Mouse (Mus musculus) liver, embryonic 11.5 days (tissue): ENCODE measurements around the gene Zfp819. TPM values are rescaled to one million over a fixed set of nuclear protein-coding genes. Genes with fewer than 3 reads are reported as not detected.

ENCODE experiments used
- ATAC-seq: fragments of 200-750 bp; cut with Nextera tagmentation; replicated peaks from 2 replicates; pipeline ENCODE4 v1.8.0; 2017; ENCODE audit warnings: moderate number of reproducible peaks, mild to moderate bottlenecking, moderate TSS enrichment, moderate library complexity; ENCODE audit not compliant: low FRiP score
- DNase-seq: peaks from one replicate; pipeline ENCODE4 v3.0.0-alpha.2; 2017; ENCODE audit warnings: low spot score
- H3K27ac ChIP-seq: fragments of 300-500 bp; sonication (generic); 2 replicates; pipeline ENCODE4 v1.5.1; 2014; ENCODE audit warnings: mild to moderate bottlenecking, low read depth, low read length, control low read depth
- H3K27me3 ChIP-seq: fragments of 300-500 bp; sonication (generic); replicated peaks from 2 replicates; pipeline ENCODE4 v1.6.1; 2014; ENCODE audit warnings: low read length, mixed read lengths; ENCODE audit not compliant: control insufficient read depth, insufficient read depth
- H3K36me3 ChIP-seq: fragments of 300-500 bp; sonication (generic); 2 replicates; pipeline ENCODE4 v1.6.1; 2014; ENCODE audit warnings: mild to moderate bottlenecking, low read length, moderate library complexity, mixed read lengths; ENCODE audit not compliant: control insufficient read depth, insufficient read depth
- H3K4me1 ChIP-seq: fragments of 300-500 bp; sonication (generic); replicated peaks from 2 replicates; pipeline ENCODE4 v1.6.1; 2014; ENCODE audit warnings: low read length, mixed read lengths; ENCODE audit not compliant: control insufficient read depth, insufficient read depth
- H3K4me2 ChIP-seq: fragments of 300-500 bp; sonication (generic); 2 replicates; pipeline ENCODE4 v1.6.1; 2014; ENCODE audit warnings: mild to moderate bottlenecking, control low read depth, moderate library complexity
- H3K4me3 ChIP-seq: fragments of 300-500 bp; sonication (generic); 2 replicates; pipeline ENCODE4 v1.5.1; 2014; ENCODE audit warnings: low read depth, low read length, control low read depth
- H3K9ac ChIP-seq: fragments of 300-500 bp; sonication (generic); 2 replicates; pipeline ENCODE4 v1.6.1; 2014; ENCODE audit warnings: low read depth, low read length, control low read depth
- H3K9me3 ChIP-seq: fragments of 300-500 bp; sonication (generic); 2 replicates; pipeline ENCODE4 v1.6.1; 2016; ENCODE audit warnings: low read length, inconsistent platforms, mixed read lengths; ENCODE audit not compliant: control insufficient read depth
- WGBS: fragments of 180-500 bp; shearing (Covaris S2); extraction: QIAGEN DNeasy Blood & Tissue Kit; methylation state at CpG from one replicate; pipeline ENCODE4 v1.1.7; 2014; 5-methylcytosine and 5-hydroxymethylcytosine counted together
- polyA plus RNA-seq: library from polyadenylated mRNA; unstranded; fragments of >200 nt; fragmentation: Nextera tagmentation; extraction: Ambion mirVana; gene quantifications from 2 replicates; pipeline ENCODE4 v1.2.1, GENCODE M21; 2014

Gene Zfp819
- polyA plus RNA-seq, 1 experiment from 2014 or later = 0.07 TPM

DNA sequence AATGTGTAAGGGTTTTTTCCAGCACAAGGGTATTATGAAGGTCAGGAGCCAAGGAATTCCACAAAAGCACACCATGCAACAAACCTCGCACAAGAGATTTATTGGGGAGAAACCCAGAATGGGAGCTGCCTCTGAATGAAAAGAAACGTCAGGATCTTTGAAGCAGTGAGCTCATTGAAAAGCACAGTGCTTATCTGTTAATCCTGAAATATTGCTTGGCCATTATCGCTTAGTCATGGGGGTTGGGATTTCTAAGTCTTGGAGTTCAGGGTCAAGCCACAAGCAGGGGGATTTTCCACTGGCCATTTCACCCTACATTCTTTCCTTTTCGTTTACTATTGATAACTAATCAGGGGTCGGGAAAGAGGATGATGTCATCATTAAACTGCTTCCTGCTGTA is 5.1 kb upstream of the Zfp819 start:
- Histone ChIP-seq H3K4me1 (no peaks in the 10 kb centered on the region), H3K4me3 (no peak overlapping the region), H3K9me3 (no peaks in the 10 kb centered on the region), H3K4me2 (no peak overlapping the region), H3K9ac (no peak overlapping the region), H3K27ac (no peak overlapping the region), H3K36me3 (no peaks in the 10 kb centered on the region), H3K27me3 (no peaks in the 10 kb centered on the region)
- 28% methylated on average over 5 of the region's 5 CpGs for WGBS
- DNase-seq (no peak), ATAC-seq (no peak)

GRCm38 (mm10) chr7:43607743-43608287 is 846 bp downstream of the Zfp819 start:
- H3K27ac ChIP-seq = no peak overlapping the region
- H3K4me3 ChIP-seq = no peak overlapping the region
- no peak overlapping the region for H3K9ac ChIP-seq
- DNase-seq (no peak), ATAC-seq (no peak)
- H3K36me3 ChIP-seq = no peaks in the 10 kb centered on the region
- H3K9me3 ChIP-seq = no peaks in the 10 kb centered on the region
- no peaks in the 10 kb centered on the region for H3K27me3 ChIP-seq
- 41% methylated on average over 5 of the region's 5 CpGs for WGBS
- no peak overlapping the region; the same call in 1 of the 2 replicates for H3K4me2 ChIP-seq
- H3K4me1 ChIP-seq = peaks cover 3% of the 10 kb centered on the region; the same call in 1 of the 2 replicates

DNA sequence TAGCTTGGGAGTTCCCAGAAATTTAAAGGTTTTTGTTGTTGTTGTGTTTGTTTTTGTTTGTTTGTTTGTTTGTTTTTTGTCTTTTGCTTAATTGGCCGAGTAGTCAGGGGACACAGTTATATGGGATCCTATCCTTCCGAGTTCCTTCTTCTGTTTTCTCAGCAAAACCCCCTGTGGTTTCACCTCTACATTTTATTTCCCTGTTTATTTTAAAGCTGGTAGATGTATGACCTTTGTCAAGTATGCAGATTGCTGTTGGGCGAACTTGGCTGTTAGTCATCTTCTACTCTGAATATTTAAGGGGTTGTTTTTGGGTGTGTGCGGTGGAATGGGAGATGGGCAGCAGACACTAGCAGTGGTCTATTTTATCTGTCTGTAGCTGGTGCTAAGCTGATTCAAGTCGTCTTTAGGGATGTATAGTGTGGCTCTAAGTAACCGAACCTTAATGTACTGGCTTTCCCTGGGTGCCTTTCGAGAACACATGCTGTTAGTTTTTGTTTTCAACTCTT is 1.4 kb downstream of the Zfp819 start:
- ATAC-seq (no peak), DNase-seq (no peak)
- no peak overlapping the region for H3K4me3 ChIP-seq
- no peak overlapping the region for H3K27ac ChIP-seq
- H3K9me3 ChIP-seq = no peaks in the 10 kb centered on the region
- no peaks in the 10 kb centered on the region for H3K36me3 ChIP-seq
- H3K27me3 ChIP-seq = no peaks in the 10 kb centered on the region
- H3K4me2 ChIP-seq = no peak overlapping the region
- WGBS = 69% methylated on average over 7 of the region's 7 CpGs
- H3K9ac ChIP-seq = no peak overlapping the region
- H3K4me1 ChIP-seq = peaks cover 3% of the 10 kb centered on the region; the same call in 1 of the 2 replicates

DNA sequence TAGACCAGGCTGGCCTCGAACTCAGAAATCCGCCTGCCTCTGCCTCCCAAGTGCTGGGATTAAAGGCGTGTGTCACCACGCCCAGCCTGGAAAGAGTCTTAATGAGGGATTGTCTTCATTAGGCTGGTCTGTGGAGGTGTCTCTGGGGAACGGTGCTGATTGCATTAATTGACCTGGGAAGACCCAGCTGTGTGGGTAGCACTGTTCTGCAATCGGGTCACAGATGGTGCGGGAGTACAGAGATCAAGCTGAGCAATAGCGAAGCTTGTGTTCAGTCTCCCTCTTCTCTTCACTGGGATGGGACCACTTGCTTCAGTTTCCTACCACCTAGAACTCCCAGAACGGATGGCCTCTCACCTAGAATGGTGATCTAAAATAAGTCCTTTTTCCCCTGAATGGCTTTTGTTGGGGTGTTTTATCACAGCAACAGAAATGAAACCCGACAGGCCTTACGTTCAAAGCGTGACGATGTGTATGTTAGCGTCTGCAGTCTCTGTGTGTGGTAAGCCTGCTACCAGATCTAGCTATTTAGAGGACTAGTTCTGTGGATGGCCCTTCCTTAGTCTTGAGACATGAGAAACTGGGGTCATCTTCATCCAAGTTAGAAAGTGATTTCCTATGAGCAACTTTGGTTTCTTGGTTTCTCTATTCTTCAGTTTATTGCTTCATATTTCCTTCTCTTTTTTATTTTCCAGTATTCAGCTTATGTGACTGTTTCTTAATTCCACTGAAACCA is 7.0 kb downstream of the Zfp819 start:
- no peak for ATAC-seq
- no peak for DNase-seq
- Histone ChIP-seq H3K4me2 (no peak overlapping the region), H3K4me3 (no peak overlapping the region), H3K9me3 (no peaks in the 10 kb centered on the region), H3K27ac (no peak overlapping the region), H3K36me3 (no peaks in the 10 kb centered on the region), H3K27me3 (no peaks in the 10 kb centered on the region), H3K4me1 (no peaks in the 10 kb centered on the region), H3K9ac (no peak overlapping the region)
- WGBS = 92% methylated on average over 14 of the region's 14 CpGs

DNA sequence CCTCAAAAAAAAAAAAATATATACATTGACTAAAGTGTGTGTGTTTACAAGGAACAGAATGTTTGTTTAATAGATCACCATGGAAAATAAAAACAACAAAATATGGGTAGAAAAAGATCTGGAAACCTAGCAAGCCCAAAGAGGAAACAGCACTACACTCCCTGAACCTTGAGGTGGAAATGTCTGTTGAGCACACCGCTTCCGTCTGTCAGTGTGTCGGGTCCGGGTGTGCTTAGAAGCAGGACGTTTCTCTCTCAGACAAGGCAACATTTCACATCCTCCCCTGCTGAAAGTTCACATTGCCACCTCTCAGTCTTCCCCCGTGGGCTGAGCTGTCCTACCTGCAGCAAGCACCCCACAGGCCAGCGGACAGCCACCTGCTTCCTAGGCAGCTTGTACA is 16.0 kb downstream of the Zfp819 start:
- Histone ChIP-seq H3K4me2 (no peak overlapping the region), H3K4me3 (no peak overlapping the region), H3K4me1 (no peaks in the 10 kb centered on the region), H3K9ac (no peak overlapping the region), H3K27me3 (no peaks in the 10 kb centered on the region), H3K27ac (no peak overlapping the region), H3K36me3 (no peaks in the 10 kb centered on the region), H3K9me3 (no peaks in the 10 kb centered on the region)
- DNase-seq (no peak), ATAC-seq (no peak)
- 66% methylated on average over 7 of the region's 7 CpGs for WGBS

GRCm38 (mm10) chr7:43623819-43624218 is 16.9 kb downstream of the Zfp819 start:
- Histone ChIP-seq H3K4me1 (no peaks in the 10 kb centered on the region), H3K9ac (no peak overlapping the region), H3K27ac (no peak overlapping the region), H3K4me3 (no peak overlapping the region), H3K9me3 (no peaks in the 10 kb centered on the region), H3K4me2 (no peak overlapping the region), H3K27me3 (no peaks in the 10 kb centered on the region), H3K36me3 (no peaks in the 10 kb centered on the region)
- whole genome bisulfite sequencing = 24% methylated on average over 10 of the region's 10 CpGs
- DNase-seq (no peak), ATAC-seq (no peak)

DNA sequence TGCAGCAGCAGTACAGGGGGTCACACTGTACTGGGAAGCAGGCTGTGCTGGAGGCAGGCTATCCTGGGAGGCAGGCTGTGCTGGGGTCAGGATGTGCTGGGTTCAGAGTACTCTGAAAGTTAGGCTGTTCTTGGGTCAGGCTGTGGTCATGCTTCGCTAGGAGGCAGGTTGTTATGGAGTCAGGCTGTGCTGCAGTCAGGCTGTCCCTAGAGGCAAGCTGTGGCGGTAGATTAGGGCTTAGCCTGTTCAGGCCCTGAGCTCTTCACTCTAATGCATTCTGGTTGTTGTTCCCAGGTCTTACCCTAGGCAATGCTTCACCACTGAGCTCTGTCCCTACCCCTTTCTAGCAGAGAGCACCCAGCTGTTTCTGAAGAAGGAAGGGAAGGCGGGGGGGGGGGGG is 18.1 kb downstream of the Zfp819 start:
- H3K4me1 ChIP-seq = no peaks in the 10 kb centered on the region
- no peaks in the 10 kb centered on the region for H3K36me3 ChIP-seq
- H3K4me2 ChIP-seq = no peak overlapping the region
- H3K9me3 ChIP-seq = no peaks in the 10 kb centered on the region
- ATAC-seq = no peak
- no peak overlapping the region for H3K4me3 ChIP-seq
- no peak for DNase-seq
- no peak overlapping the region for H3K27ac ChIP-seq
- no peak overlapping the region for H3K9ac ChIP-seq
- H3K27me3 ChIP-seq = no peaks in the 10 kb centered on the region
- WGBS = 83% methylated on average over 3 of the region's 3 CpGs

GRCm38 (mm10) chr7:43625794-43626422 is 18.9 kb downstream of the Zfp819 start:
- no peak overlapping the region for H3K4me2 ChIP-seq
- no peaks in the 10 kb centered on the region for H3K27me3 ChIP-seq
- no peak for ATAC-seq

More at GRCm38 (mm10) chr7:43625794-43626422, 18.9 kb downstream of the Zfp819 start:
- Histone ChIP-seq H3K9me3 (no peaks in the 10 kb centered on the region), H3K27ac (no peak overlapping the region), H3K4me3 (no peak overlapping the region), H3K36me3 (no peaks in the 10 kb centered on the region), H3K4me1 (no peaks in the 10 kb centered on the region), H3K9ac (no peak overlapping the region)
- 70% methylated on average over 8 of the region's 8 CpGs for WGBS
- DNase-seq = no peak
